Mouse (Mus musculus) embryonic facial prominence, embryonic 14.5 days (tissue): ENCODE measurements around the gene Smurf1. TPM values are rescaled to one million over a fixed set of nuclear protein-coding genes. Genes with fewer than 3 reads are reported as not detected.
A peak's percentile ranks its signal among the peaks of the same experiment; 100 is the strongest.

Experiments
- ATAC-seq: fragments of 200-750 bp; cut with Nextera tagmentation; 2 replicates; pipeline ENCODE4 v1.8.0; 2017; ENCODE audit warnings: low read depth, moderate number of reproducible peaks, moderate TSS enrichment
- DNase-seq: peaks from one replicate; pipeline ENCODE4 v3.0.0-alpha.2; 2015; ENCODE audit warnings: low spot score
- H3K27ac ChIP-seq: fragments of 300-500 bp; sonication (generic); replicated peaks from 2 replicates; pipeline ENCODE4 v1.5.1; 2014; ENCODE audit warnings: low read depth, mild to moderate bottlenecking, low read length, moderate library complexity
- H3K27me3 ChIP-seq: fragments of 300-500 bp; sonication (generic); replicated peaks from 2 replicates; pipeline ENCODE4 v1.6.1; 2014; ENCODE audit warnings: low read length; ENCODE audit not compliant: control insufficient read depth, insufficient read depth
- H3K36me3 ChIP-seq: fragments of 300-500 bp; sonication (generic); 2 replicates; pipeline ENCODE4 v1.6.1; 2014; ENCODE audit warnings: low read length, mixed read lengths; ENCODE audit not compliant: control insufficient read depth, insufficient read depth
- H3K4me1 ChIP-seq: fragments of 300-500 bp; sonication (generic); 2 replicates; pipeline ENCODE4 v1.6.1; 2014; ENCODE audit warnings: antibody characterized with exemption, low read length; ENCODE audit not compliant: control insufficient read depth, insufficient read depth
- H3K4me2 ChIP-seq: fragments of 300-500 bp; sonication (generic); 2 replicates; pipeline ENCODE4 v1.6.1; 2014; ENCODE audit warnings: low read depth, mild to moderate bottlenecking, low read length, moderate library complexity, mixed read lengths
- H3K4me3 ChIP-seq: fragments of 300-500 bp; sonication (generic); 2 replicates; pipeline ENCODE4 v1.5.1; 2014; ENCODE audit warnings: low read depth, mild to moderate bottlenecking, low read length
- H3K9ac ChIP-seq: fragments of 300-500 bp; sonication (generic); 2 replicates; pipeline ENCODE4 v1.6.1; 2014; ENCODE audit warnings: low read depth, mild to moderate bottlenecking, low read length, moderate library complexity, mixed read lengths
- H3K9me3 ChIP-seq: fragments of 300-500 bp; sonication (generic); 2 replicates; pipeline ENCODE4 v1.6.1; 2016; ENCODE audit warnings: low read length; ENCODE audit not compliant: control insufficient read depth
- WGBS: fragments of 180-500 bp; shearing (Covaris S2); extraction: QIAGEN DNeasy Blood & Tissue Kit; methylation state at CpG from one replicate; pipeline ENCODE4 v1.1.7; 2014; 5-methylcytosine and 5-hydroxymethylcytosine counted together
- polyA plus RNA-seq: library from polyadenylated mRNA; unstranded; fragments of >200 nt; fragmentation: Nextera tagmentation; extraction: Ambion mirVana; gene quantifications from 2 replicates; pipeline ENCODE4 v1.2.1, GENCODE M21; 2014

Gene Smurf1
- polyA plus RNA-seq, 1 experiment from 2014 or later = 19.9 TPM

DNA sequence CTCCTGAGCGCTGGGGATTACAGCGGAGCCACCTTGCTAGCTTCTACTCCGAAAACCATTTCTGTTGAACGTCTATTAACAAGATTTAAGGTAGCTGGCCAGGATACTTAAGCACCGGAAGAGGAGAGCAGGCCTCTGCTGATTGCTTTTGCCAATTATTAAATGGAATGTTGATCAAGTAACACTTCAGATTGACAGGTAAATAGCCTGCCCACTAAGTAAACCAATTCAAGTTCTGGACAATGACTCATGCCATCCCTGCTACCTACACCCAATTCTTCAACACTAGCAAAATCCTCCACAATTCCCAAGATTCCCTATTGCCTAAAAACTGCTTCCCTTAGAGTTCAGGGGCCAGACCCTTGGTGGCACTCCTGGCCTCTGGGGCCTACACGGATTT lies 48.5 kb downstream of the Smurf1 start:
- Histone ChIP-seq H3K27me3 (no peaks in the 10 kb centered on the region), H3K36me3 (no peaks in the 10 kb centered on the region), H3K4me2 (no peak overlapping the region), H3K27ac (no peak overlapping the region), H3K9ac (no peak overlapping the region), H3K4me3 (no peak overlapping the region), H3K9me3 (no peaks in the 10 kb centered on the region), H3K4me1 (peaks cover 12% of the 10 kb centered on the region)
- DNase-seq (no peak), ATAC-seq (no peak)
- 89% methylated on average over 6 of the region's 6 CpGs for WGBS

DNA sequence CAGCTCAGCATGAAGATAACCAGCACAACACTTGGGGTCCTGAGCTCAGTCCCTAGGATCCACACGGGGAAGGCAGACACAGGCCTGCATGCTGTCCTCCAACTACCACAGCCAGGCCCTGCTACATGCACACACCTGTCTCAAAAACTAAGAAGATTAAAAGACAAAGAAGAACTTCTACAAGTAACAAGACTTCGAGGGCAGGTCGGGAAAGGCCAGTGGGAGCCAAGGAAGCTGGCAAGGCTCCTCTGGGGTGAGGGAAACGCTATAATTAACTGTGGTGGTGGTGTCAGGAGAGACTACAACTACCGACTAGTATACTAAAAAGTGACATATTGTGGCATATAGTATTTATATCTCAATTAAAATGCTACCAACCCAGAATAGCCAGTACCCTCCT lies 49.8 kb downstream of the Smurf1 start:
- DNase-seq = no peak
- no peak overlapping the region for H3K9ac ChIP-seq
- no peak for ATAC-seq
- H3K36me3 ChIP-seq = no peaks in the 10 kb centered on the region
- no peak overlapping the region for H3K4me3 ChIP-seq
- H3K27me3 ChIP-seq = no peaks in the 10 kb centered on the region
- no peaks in the 10 kb centered on the region for H3K9me3 ChIP-seq
- H3K27ac ChIP-seq = no peak overlapping the region
- WGBS = 63% methylated on average over 5 of the region's 5 CpGs
- no peak overlapping the region for H3K4me2 ChIP-seq
- H3K4me1 ChIP-seq = peaks cover 12% of the 10 kb centered on the region

DNA sequence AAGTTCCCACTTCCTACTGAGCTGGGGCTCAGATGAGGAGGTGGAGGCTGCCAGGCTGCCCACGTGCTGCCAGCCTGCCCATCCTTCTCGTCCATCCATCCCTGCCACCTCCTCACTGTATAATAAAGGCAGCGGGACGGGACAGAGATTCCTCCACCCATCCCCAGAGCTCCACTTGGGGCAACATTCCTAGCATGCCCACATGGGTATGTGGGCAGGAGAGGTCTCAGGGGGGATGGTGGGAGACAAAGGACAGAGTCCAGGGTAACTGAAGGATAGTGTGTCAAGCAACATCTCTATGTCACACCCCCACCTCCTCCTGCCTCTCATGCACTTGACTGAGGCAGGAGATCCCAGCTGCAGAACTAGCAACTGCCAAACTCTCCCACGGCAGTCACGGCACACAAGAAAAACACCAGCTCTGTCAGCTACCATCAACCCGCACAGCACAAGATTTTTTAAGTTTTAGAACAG lies 51.2 kb downstream of the Smurf1 start:
- H3K4me1 ChIP-seq = peaks cover 12% of the 10 kb centered on the region
- no peaks in the 10 kb centered on the region for H3K9me3 ChIP-seq
- no peaks in the 10 kb centered on the region for H3K27me3 ChIP-seq
- peak overlapping the region; percentile 52; the same call in 1 of the 2 replicates for H3K27ac ChIP-seq
- ATAC-seq (peak; percentile 50; the same call in 1 of the 2 replicates), DNase-seq (no peak)
- H3K36me3 ChIP-seq = no peaks in the 10 kb centered on the region
- no peak overlapping the region for H3K4me3 ChIP-seq
- H3K4me2 ChIP-seq = no peak overlapping the region
- 0 out of 2 replicates have a peak overlapping the region, but pooled peaks have one; percentile 19 for H3K9ac ChIP-seq
- WGBS = 40% methylated on average over 7 of the region's 7 CpGs

DNA sequence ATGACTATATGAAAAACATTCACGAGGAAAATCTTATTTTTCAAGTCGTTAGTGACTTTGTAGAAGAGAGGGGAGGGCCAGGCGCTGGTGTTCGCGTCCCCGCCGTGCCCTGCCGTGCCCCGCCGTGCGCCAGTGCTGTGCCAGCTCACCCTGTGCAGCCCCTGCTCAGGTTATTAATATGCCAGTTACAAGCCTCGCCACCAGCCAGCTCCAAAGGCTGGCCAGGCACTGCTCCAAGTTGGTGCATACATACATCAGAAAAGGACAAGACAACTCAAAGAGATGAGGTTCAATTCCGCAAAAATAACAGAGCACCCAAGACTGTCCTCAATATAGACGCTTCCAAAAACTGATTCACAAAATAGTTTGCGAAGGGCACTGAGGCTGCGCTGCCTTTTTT lies 51.7 kb downstream of the Smurf1 start:
- peaks cover 12% of the 10 kb centered on the region for H3K4me1 ChIP-seq
- H3K4me2 ChIP-seq = no peak overlapping the region
- H3K27ac ChIP-seq = no peak overlapping the region
- H3K9ac ChIP-seq = no peak overlapping the region
- H3K9me3 ChIP-seq = no peaks in the 10 kb centered on the region
- ATAC-seq (no peak), DNase-seq (no peak)
- WGBS = 86% methylated on average over 16 of the region's 16 CpGs
- no peaks in the 10 kb centered on the region for H3K36me3 ChIP-seq
- no peaks in the 10 kb centered on the region for H3K27me3 ChIP-seq
- no peak overlapping the region for H3K4me3 ChIP-seq

DNA sequence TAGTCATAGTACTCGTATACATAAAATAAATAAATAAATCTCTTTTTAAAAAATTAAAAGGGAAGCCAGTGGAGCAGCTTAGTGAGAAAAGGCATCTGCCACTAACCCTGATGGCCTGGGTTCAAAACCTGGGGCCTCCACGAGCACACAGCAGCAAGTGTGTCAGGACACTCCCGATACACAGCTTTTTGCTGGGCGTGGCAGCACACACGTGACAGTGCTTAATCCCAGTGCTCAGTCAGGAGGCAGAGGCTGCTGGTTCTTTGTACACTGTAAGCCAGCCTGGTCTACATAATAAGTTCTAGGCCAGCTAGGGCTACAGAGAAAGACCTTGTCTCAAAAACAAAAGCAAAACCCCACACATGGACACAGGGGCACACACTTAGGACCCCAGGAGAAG lies 52.3 kb downstream of the Smurf1 start:
- ATAC-seq (no peak), DNase-seq (no peak)
- H3K27me3 ChIP-seq = no peaks in the 10 kb centered on the region
- no peak overlapping the region for H3K9ac ChIP-seq
- H3K4me1 ChIP-seq = peaks cover 12% of the 10 kb centered on the region
- no peaks in the 10 kb centered on the region for H3K9me3 ChIP-seq
- no peaks in the 10 kb centered on the region for H3K36me3 ChIP-seq
- H3K4me2 ChIP-seq = no peak overlapping the region
- WGBS = 77% methylated on average over 5 of the region's 5 CpGs
- H3K27ac ChIP-seq = no peak overlapping the region
- H3K4me3 ChIP-seq = no peak overlapping the region

DNA sequence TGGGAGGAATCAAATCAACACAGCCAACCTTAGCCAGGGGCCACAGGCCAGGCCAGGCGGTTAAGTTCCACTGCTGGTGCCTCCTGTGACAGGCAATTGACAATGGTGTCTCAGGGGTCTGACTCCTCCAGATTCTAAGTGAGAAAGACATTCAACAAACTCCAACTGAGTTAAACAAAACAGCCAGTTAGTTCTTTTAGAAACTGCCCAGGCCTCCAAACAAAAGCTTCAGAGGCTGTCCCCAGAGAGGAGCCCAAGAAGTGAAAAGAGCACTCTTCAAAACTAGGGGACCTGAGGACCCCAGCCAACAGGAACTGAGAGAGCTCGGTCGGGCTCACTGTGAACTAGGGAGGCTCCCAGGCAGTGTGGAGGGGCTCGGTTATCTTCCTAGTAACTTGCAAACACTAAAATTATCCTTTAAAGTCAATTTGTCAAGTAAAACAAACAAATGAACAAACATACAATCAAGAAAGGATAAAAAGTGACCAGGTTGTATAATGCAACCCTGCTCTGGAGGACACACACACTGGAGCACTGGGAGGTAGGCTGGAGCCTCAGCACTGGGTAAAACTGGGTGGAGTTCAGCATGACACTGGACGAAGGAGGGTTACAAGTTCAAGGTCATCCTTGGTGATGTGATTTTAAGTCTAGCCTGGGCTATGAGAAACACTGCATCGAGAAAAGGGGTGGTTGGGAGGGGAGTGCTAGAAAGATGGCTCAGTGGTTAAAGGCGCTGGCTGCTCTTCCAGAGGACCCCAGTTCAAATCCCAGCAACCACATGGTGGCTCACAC lies 52.9 kb downstream of the Smurf1 start:
- H3K4me1 ChIP-seq = peaks cover 12% of the 10 kb centered on the region
- H3K9ac ChIP-seq = no peak overlapping the region
- H3K27me3 ChIP-seq = no peaks in the 10 kb centered on the region
- ATAC-seq (no peak), DNase-seq (no peak)
- H3K4me2 ChIP-seq = no peak overlapping the region
- no peak overlapping the region for H3K27ac ChIP-seq
- no peak overlapping the region for H3K4me3 ChIP-seq
- H3K36me3 ChIP-seq = no peaks in the 10 kb centered on the region
- WGBS = 65% methylated on average over 7 of the region's 7 CpGs
- no peaks in the 10 kb centered on the region for H3K9me3 ChIP-seq

DNA sequence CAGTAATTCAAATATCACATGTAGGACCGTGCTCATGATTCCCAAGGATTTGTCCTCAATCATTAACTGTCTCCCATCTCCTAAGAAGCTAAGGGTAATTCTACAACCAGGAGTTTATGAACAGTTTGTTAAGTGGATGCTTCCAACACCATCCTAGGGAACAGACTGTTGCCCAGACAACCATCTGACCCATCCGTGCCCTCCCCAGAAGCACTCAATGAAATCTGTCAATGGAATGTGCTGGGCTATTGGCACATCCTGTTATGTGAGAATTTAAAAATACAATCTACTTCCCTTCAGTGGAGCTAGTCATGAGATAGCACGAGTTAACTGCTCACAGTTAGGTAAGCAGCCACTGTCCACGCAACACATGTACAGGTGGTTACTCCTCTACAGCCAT lies 56.1 kb downstream of the Smurf1 start:
- ATAC-seq = no peak
- DNase-seq = no peak
- Histone ChIP-seq H3K4me2 (no peak overlapping the region), H3K9ac (no peak overlapping the region), H3K4me3 (no peak overlapping the region), H3K27ac (no peak overlapping the region), H3K4me1 (peaks cover 7% of the 10 kb centered on the region), H3K9me3 (no peaks in the 10 kb centered on the region), H3K36me3 (no peaks in the 10 kb centered on the region), H3K27me3 (no peaks in the 10 kb centered on the region)
- WGBS = 86% methylated on average over 4 of the region's 4 CpGs

DNA sequence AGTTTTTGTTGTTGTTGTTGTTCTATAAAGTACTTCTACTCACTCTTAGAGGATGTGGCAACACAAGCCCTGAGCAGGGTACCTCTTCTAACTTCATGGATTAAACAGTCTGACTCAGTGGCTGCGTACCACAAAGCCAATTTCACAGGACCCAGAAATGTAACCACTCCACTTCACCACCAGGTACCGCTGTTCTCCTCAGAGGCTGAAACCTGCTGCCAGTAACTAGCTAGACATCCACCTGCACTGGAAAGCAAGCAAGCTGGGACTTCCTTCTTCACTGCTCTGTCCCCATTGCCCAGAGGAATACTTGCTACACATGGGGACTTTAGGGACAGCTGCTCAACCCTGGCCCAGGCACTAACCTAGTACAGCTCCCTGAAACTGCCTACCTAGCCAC lies 58.1 kb downstream of the Smurf1 start:
- Histone ChIP-seq H3K9me3 (no peaks in the 10 kb centered on the region), H3K27me3 (no peaks in the 10 kb centered on the region), H3K4me2 (no peak overlapping the region), H3K4me3 (no peak overlapping the region), H3K36me3 (no peaks in the 10 kb centered on the region), H3K4me1 (peaks cover 5% of the 10 kb centered on the region; the same call in 1 of the 2 replicates), H3K9ac (no peak overlapping the region), H3K27ac (no peak overlapping the region)
- DNase-seq = no peak
- no peak for ATAC-seq
- WGBS = 72% methylated on average over 2 of the region's 2 CpGs
